Mouse (Mus musculus): Measurements from ENCODE around the gene Epc2. TPM values are rescaled to one million over a fixed set of nuclear protein-coding genes. Genes with fewer than 3 reads are reported as not detected.

Gene Epc2
- polyA plus RNA-seq, 1 experiment: 3.9 TPM

GRCm38 (mm10) chr2:49423857-49424256, 27.4 kb upstream of the Epc2 start:
- H3K27ac ChIP-seq (ENCODE audit: insufficient read depth, low read depth, low read length): no peak overlapping the region
- no peaks in the 10 kb centered on the region for H3K36me3 ChIP-seq (ENCODE audit: control insufficient read depth, insufficient read depth, low read length)
- TF ChIP-seq POLR2A (IDR thresholded peaks at IDR 0.05; ENCODE audit: low read depth, low read length): no peak
- no peak for TF ChIP-seq CTCF (IDR thresholded peaks at IDR 0.05; ENCODE audit: extremely low read depth, insufficient read length, insufficient replicate concordance, low read depth, low read length)
- no peak overlapping the region for H3K4me3 ChIP-seq (ENCODE audit: low read depth, low read length)
- H3K27me3 ChIP-seq (ENCODE audit: control insufficient read depth, insufficient read depth, low read length): no peaks in the 10 kb centered on the region
- H3K4me1 ChIP-seq (ENCODE audit: control insufficient read depth, insufficient read depth, insufficient read length, low read length): no peaks in the 10 kb centered on the region; the same call in 1 of the 2 replicates
- 51% methylated on average over 2 of the region's 2 CpGs for WGBS

- TF ChIP-seq CTCF (IDR thresholded peaks at IDR 0.05; ENCODE audit: extremely low read depth, insufficient read length, insufficient replicate concordance, low read depth, low read length): no peak
- TF ChIP-seq POLR2A (IDR thresholded peaks at IDR 0.05; ENCODE audit: low read depth, low read length): no peak
- Histone ChIP-seq H3K36me3 (ENCODE audit: control insufficient read depth, insufficient read depth, low read length) (no peaks in the 10 kb centered on the region), H3K4me3 (ENCODE audit: low read depth, low read length) (no peak overlapping the region), H3K27ac (ENCODE audit: insufficient read depth, low read depth, low read length) (no peak overlapping the region), H3K27me3 (ENCODE audit: control insufficient read depth, insufficient read depth, low read length) (no peaks in the 10 kb centered on the region), H3K4me1 (ENCODE audit: control insufficient read depth, insufficient read depth, insufficient read length, low read length) (no peaks in the 10 kb centered on the region; the same call in 1 of the 2 replicates)
- WGBS: 70% methylated on average over 4 of the region's 4 CpGs
Measured at GRCm38 (mm10) chr2:49424788-49425187, 26.5 kb upstream of the Epc2 start.

GRCm38 (mm10) chr2:49426175-49426574, 25.1 kb upstream of the Epc2 start:
- Histone ChIP-seq H3K27me3 (ENCODE audit: control insufficient read depth, insufficient read depth, low read length) (no peaks in the 10 kb centered on the region), H3K4me1 (ENCODE audit: control insufficient read depth, insufficient read depth, insufficient read length, low read length) (no peaks in the 10 kb centered on the region; the same call in 1 of the 2 replicates), H3K36me3 (ENCODE audit: control insufficient read depth, insufficient read depth, low read length) (no peaks in the 10 kb centered on the region), H3K27ac (ENCODE audit: insufficient read depth, low read depth, low read length) (no peak overlapping the region), H3K4me3 (ENCODE audit: low read depth, low read length) (no peak overlapping the region)
- 56% methylated on average over 10 of the region's 10 CpGs for WGBS
- TF ChIP-seq CTCF (IDR thresholded peaks at IDR 0.05; ENCODE audit: extremely low read depth, insufficient read length, insufficient replicate concordance, low read depth, low read length): no peak
- TF ChIP-seq POLR2A (IDR thresholded peaks at IDR 0.05; ENCODE audit: low read depth, low read length): no peak

GRCm38 (mm10) chr2:49431015-49431414, 20.3 kb upstream of the Epc2 start:
- 74% methylated on average over 1 of the region's 1 CpGs for WGBS
- H3K27ac ChIP-seq (ENCODE audit: insufficient read depth, low read depth, low read length): no peak overlapping the region
- no peak for TF ChIP-seq POLR2A (IDR thresholded peaks at IDR 0.05; ENCODE audit: low read depth, low read length)
- no peak for TF ChIP-seq CTCF (IDR thresholded peaks at IDR 0.05; ENCODE audit: extremely low read depth, insufficient read length, insufficient replicate concordance, low read depth, low read length)
- H3K4me3 ChIP-seq (ENCODE audit: low read depth, low read length): no peak overlapping the region
- H3K4me1 ChIP-seq (ENCODE audit: control insufficient read depth, insufficient read depth, insufficient read length, low read length): no peaks in the 10 kb centered on the region
- no peaks in the 10 kb centered on the region for H3K27me3 ChIP-seq (ENCODE audit: control insufficient read depth, insufficient read depth, low read length)
- no peaks in the 10 kb centered on the region for H3K36me3 ChIP-seq (ENCODE audit: control insufficient read depth, insufficient read depth, low read length)

- no peak for TF ChIP-seq POLR2A (IDR thresholded peaks at IDR 0.05; ENCODE audit: low read depth, low read length)
- no peak for TF ChIP-seq CTCF (IDR thresholded peaks at IDR 0.05; ENCODE audit: extremely low read depth, insufficient read length, insufficient replicate concordance, low read depth, low read length)
- no peak overlapping the region for H3K4me3 ChIP-seq (ENCODE audit: low read depth, low read length)
- WGBS: 81% methylated on average over 9 of the region's 9 CpGs
- H3K27me3 ChIP-seq (ENCODE audit: control insufficient read depth, insufficient read depth, low read length): no peaks in the 10 kb centered on the region
- H3K27ac ChIP-seq (ENCODE audit: insufficient read depth, low read depth, low read length): no peak overlapping the region
- no peaks in the 10 kb centered on the region for H3K4me1 ChIP-seq (ENCODE audit: control insufficient read depth, insufficient read depth, insufficient read length, low read length)
- H3K36me3 ChIP-seq (ENCODE audit: control insufficient read depth, insufficient read depth, low read length): no peaks in the 10 kb centered on the region
Measured at GRCm38 (mm10) chr2:49433211-49433610, 18.1 kb upstream of the Epc2 start.

GRCm38 (mm10) chr2:49446238-49446637, 5.0 kb upstream of the Epc2 start:
- no peak overlapping the region for H3K27ac ChIP-seq (ENCODE audit: insufficient read depth, low read depth, low read length)
- WGBS: 76% methylated on average over 2 of the region's 2 CpGs
- H3K36me3 ChIP-seq (ENCODE audit: control insufficient read depth, insufficient read depth, low read length): no peaks in the 10 kb centered on the region
- no peaks in the 10 kb centered on the region for H3K4me1 ChIP-seq (ENCODE audit: control insufficient read depth, insufficient read depth, insufficient read length, low read length)
- no peaks in the 10 kb centered on the region for H3K27me3 ChIP-seq (ENCODE audit: control insufficient read depth, insufficient read depth, low read length)
- TF ChIP-seq POLR2A (IDR thresholded peaks at IDR 0.05; ENCODE audit: low read depth, low read length) (no peak), CTCF (IDR thresholded peaks at IDR 0.05; ENCODE audit: extremely low read depth, insufficient read length, insufficient replicate concordance, low read depth, low read length) (no peak)
- H3K4me3 ChIP-seq (ENCODE audit: low read depth, low read length): no peak overlapping the region

GRCm38 (mm10) chr2:49447586-49448475, 3.5 kb upstream of the Epc2 start:
- no peak for TF ChIP-seq POLR2A (IDR thresholded peaks at IDR 0.05; ENCODE audit: low read depth, low read length)
- TF ChIP-seq CTCF (IDR thresholded peaks at IDR 0.05; ENCODE audit: extremely low read depth, insufficient read length, insufficient replicate concordance, low read depth, low read length): no peak
- no peak overlapping the region for H3K4me3 ChIP-seq (ENCODE audit: low read depth, low read length)
- WGBS: 48% methylated on average over 8 of the region's 8 CpGs
- no peaks in the 10 kb centered on the region for H3K27me3 ChIP-seq (ENCODE audit: control insufficient read depth, insufficient read depth, low read length)
- no peak overlapping the region for H3K27ac ChIP-seq (ENCODE audit: insufficient read depth, low read depth, low read length)
- no peaks in the 10 kb centered on the region for H3K4me1 ChIP-seq (ENCODE audit: control insufficient read depth, insufficient read depth, insufficient read length, low read length)
- no peaks in the 10 kb centered on the region for H3K36me3 ChIP-seq (ENCODE audit: control insufficient read depth, insufficient read depth, low read length)

All from small intestine, adult 2 months (tissue).